Mouse (Mus musculus) left cerebral cortex, postnatal 36 days (tissue): ENCODE measurements around the gene Cd6. TPM values are rescaled to one million over a fixed set of nuclear protein-coding genes. Genes with fewer than 3 reads are reported as not detected.

Source experiments
- DNase-seq, 2 experiments: peaks; one replicate each; pipeline ENCODE4 v3.0.0; 2021 to 2022; ENCODE audit warnings: low spot score in 2 of 2, mixed read lengths in 1 of 2
- intact Hi-C: fragments of 180-260 bp; cut with DNase I; formaldehyde crosslinking; loops from one replicate; pipeline ENCODE4 v1.15.1; 2025
- total RNA-seq, 2 experiments: library from RNA; stranded (reverse); gene quantifications; 2 replicates each; pipeline ENCODE4 v1.2.3; 2021

Cd6 gene
- total RNA-seq, 2 experiments from 2014 or later = 2.9 to 3.1 TPM

GRCm38 (mm10) chr19:10841721-10842626, 12.1 kb upstream of the Cd6 start:
- no peak for DNase-seq
- intact Hi-C loops = no loop called here

- no peak for DNase-seq
- intact Hi-C loops = loop anchor here (10.0 kb wide), 1 partner anchor 124 kb away; no protein-coding TSS in a partner anchor
Measured at GRCm38 (mm10) chr19:10839010-10839892, 9.4 kb upstream of the Cd6 start, which contains the start of gene Slc15a3. TSS of gene Slc15a3 (plus strand) at chr19:10839727.

- DNase-seq = no peak
- intact Hi-C loops = loop anchor here (10.0 kb wide), 1 partner anchor 121 kb away; no protein-coding TSS in a partner anchor
Measured at GRCm38 (mm10) chr19:10835671-10836070, 5.8 kb upstream of the Cd6 start.

- intact Hi-C loops = loop anchor here (10.0 kb wide), 1 partner anchor 119 kb away; no protein-coding TSS in a partner anchor
- DNase-seq = no peak
Measured at GRCm38 (mm10) chr19:10833611-10834010, 3.8 kb upstream of the Cd6 start.

- DNase-seq = no peak
- intact Hi-C loops = loop anchor here (10.0 kb wide), 1 partner anchor 117 kb away; no protein-coding TSS in a partner anchor
Measured at GRCm38 (mm10) chr19:10832030-10832429, 2.2 kb upstream of the Cd6 start.

- intact Hi-C loops = loop anchor here (10.0 kb wide), 1 partner anchor 117 kb away; no protein-coding TSS in a partner anchor
- peak in 1 of 2 experiments; percentile 23 for DNase-seq
Measured at GRCm38 (mm10) chr19:10831424-10831823, 1.6 kb upstream of the Cd6 start.

- DNase-seq = no peak
- intact Hi-C loops = no loop called here
Measured at GRCm38 (mm10) chr19:10828321-10828720, 1.5 kb downstream of the Cd6 start.

GRCm38 (mm10) chr19:10824061-10824460, 5.8 kb downstream of the Cd6 start:
- intact Hi-C loops = no loop called here
- DNase-seq = no peak

- DNase-seq = no peak
- intact Hi-C loops = no loop called here
Measured at GRCm38 (mm10) chr19:10822534-10822933, 7.3 kb downstream of the Cd6 start.

GRCm38 (mm10) chr19:10821319-10821718, 8.5 kb downstream of the Cd6 start:
- intact Hi-C loops = no loop called here
- no peak for DNase-seq

GRCm38 (mm10) chr19:10818217-10818946, 11.5 kb downstream of the Cd6 start:
- intact Hi-C loops = loop anchor here (10.0 kb wide), 1 partner anchor 94 kb away; no protein-coding TSS in a partner anchor
- DNase-seq = no peak

- DNase-seq = no peak
- intact Hi-C loops = loop anchor here (10.0 kb wide), 1 partner anchor 92 kb away; no protein-coding TSS in a partner anchor
Measured at GRCm38 (mm10) chr19:10816462-10816861, 13.4 kb downstream of the Cd6 start.

GRCm38 (mm10) chr19:10815871-10816270, 14.0 kb downstream of the Cd6 start:
- intact Hi-C loops = loop anchor here (10.0 kb wide), 1 partner anchor 91 kb away; no protein-coding TSS in a partner anchor
- no peak for DNase-seq

- intact Hi-C loops = loop anchor here (10.0 kb wide), 1 partner anchor 89 kb away; no protein-coding TSS in a partner anchor
- DNase-seq = no peak
Measured at GRCm38 (mm10) chr19:10813905-10814304, 16.0 kb downstream of the Cd6 start.

- DNase-seq = no peak
- intact Hi-C loops = loop anchor here (10.0 kb wide), 1 partner anchor 88 kb away; no protein-coding TSS in a partner anchor
Measured at GRCm38 (mm10) chr19:10813039-10813438, 16.8 kb downstream of the Cd6 start.

- intact Hi-C loops = loop anchor here (10.0 kb wide), 1 partner anchor 87 kb away; no protein-coding TSS in a partner anchor
- no peak for DNase-seq
Measured at GRCm38 (mm10) chr19:10811471-10811870, 18.4 kb downstream of the Cd6 start.

- intact Hi-C loops = loop anchor here (10.0 kb wide), 1 partner anchor 85 kb away; no protein-coding TSS in a partner anchor
- DNase-seq = no peak
Measured at GRCm38 (mm10) chr19:10810176-10810492, 19.7 kb downstream of the Cd6 start.

- peak; percentile 78 to 79 for DNase-seq
- intact Hi-C loops = loop anchor here (10.0 kb wide), 1 partner anchor 85 kb away; no protein-coding TSS in a partner anchor
Measured at GRCm38 (mm10) chr19:10809428-10810175, 20.3 kb downstream of the Cd6 start.
